Mouse (Mus musculus): ENCODE measurements around the gene Foxp1. TPM values are rescaled to one million over a fixed set of nuclear protein-coding genes. Genes with fewer than 3 reads are reported as not detected.

Gene Foxp1
- total and polyA plus RNA-seq, 3 experiments = 16.1 to 42.0 TPM; not detected in 1

DNA sequence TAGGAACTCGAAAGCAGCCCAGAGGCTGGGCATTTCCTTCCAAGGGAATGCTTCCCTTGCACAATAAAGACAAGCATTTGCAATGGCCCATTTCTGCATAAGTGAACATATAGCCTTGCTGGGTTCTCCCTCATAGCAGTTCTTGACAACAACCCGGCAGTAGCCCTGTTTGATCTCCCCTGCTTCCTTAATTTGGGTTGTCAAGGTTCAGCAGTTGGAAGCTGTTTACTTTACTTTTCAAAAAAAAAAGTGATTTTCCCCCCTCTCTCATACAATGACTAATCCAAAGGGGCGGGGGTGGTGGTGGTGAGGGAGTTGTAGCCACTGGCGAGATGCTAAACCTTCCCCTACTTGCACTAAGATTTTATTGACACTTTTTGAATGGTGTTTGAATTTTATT is 3.5 kb downstream of the Foxp1 start:
- Histone ChIP-seq H3K27me3 (ENCODE audit: control insufficient read depth in 1 of 2, insufficient read depth in 2 of 2, low read length in 2 of 2) (no peaks in the 10 kb centered on the region), H3K9me3 (replicated peaks; ENCODE audit: insufficient read depth, low read length) (no peaks in the 10 kb centered on the region), H3K27ac (ENCODE audit: control insufficient read depth, low read depth, low read length) (no peak overlapping the region), H3K4me3 (ENCODE audit: control insufficient read depth in 1 of 2, insufficient read depth in 1 of 2, low read depth in 2 of 2, low read length in 2 of 2) (no peak overlapping the region), H3K9ac (ENCODE audit: control insufficient read depth, low read depth, low read length, poor library complexity, severe bottlenecking) (no peak overlapping the region), H3K79me2 (ENCODE audit: control insufficient read depth, insufficient read depth, low read length, poor library complexity) (peaks cover 12% of the 10 kb centered on the region; the same call in 1 of the 2 replicates), H3K4me1 (ENCODE audit: control insufficient read depth in 1 of 2, insufficient read depth in 2 of 2, low read length in 2 of 2) (no peaks in the 10 kb centered on the region; a peak in 1 of 4 replicates), H3K36me3 (ENCODE audit: control insufficient read depth in 1 of 2, insufficient read depth in 2 of 2, low read length in 2 of 2) (no peaks in the 10 kb centered on the region)
- peak; percentile 14 for DNase-seq (ENCODE audit: low read depth, low spot score)
- TF ChIP-seq JUND (IDR thresholded peaks at IDR 0.05; ENCODE audit: low read depth, low read length) = no peak
- TF ChIP-seq MAX (IDR thresholded peaks at IDR 0.05; ENCODE audit: low read length) = no peak
- TF ChIP-seq MEF2A (IDR thresholded peaks at IDR 0.05; ENCODE audit: extremely low read depth, insufficient replicate concordance, low read depth, low read length, poor library complexity, severe bottlenecking) = no peak
- TF ChIP-seq MYB (IDR thresholded peaks at IDR 0.05; ENCODE audit: low read depth, low read length) = no peak
- TF ChIP-seq MXI1 (IDR thresholded peaks at IDR 0.05; ENCODE audit: low read depth, low read length) = no peak
- no peak for TF ChIP-seq USF2 (IDR thresholded peaks at IDR 0.05; ENCODE audit: borderline replicate concordance in 1 of 2, insufficient read depth in 1 of 2, low read depth in 1 of 2, low read length in 2 of 2)
- no peak for TF ChIP-seq GABPA (IDR thresholded peaks at IDR 0.05; ENCODE audit: low read depth, low read length)
- TF ChIP-seq MAZ (IDR thresholded peaks at IDR 0.05; ENCODE audit: low read depth, low read length) = no peak
- TF ChIP-seq GATA1 (IDR thresholded peaks at IDR 0.05; ENCODE audit: low read depth, low read length) = no peak
- TF ChIP-seq ETS1 (IDR thresholded peaks at IDR 0.05; ENCODE audit: low read depth, low read length) = no peak
- TF ChIP-seq CTCF (IDR thresholded peaks at IDR 0.05 in 2 of 3, conservative IDR thresholded peaks at IDR 0.05 in 1 of 3; ENCODE audit: control insufficient read depth in 1 of 3, insufficient read depth in 1 of 3, low read depth in 2 of 3, low read length in 3 of 3, poor library complexity in 1 of 3, severe bottlenecking in 1 of 3) = no peak
- no peak for TF ChIP-seq EP300 (IDR thresholded peaks at IDR 0.05; ENCODE audit: low read depth in 1 of 2, low read length in 2 of 2)

DNA sequence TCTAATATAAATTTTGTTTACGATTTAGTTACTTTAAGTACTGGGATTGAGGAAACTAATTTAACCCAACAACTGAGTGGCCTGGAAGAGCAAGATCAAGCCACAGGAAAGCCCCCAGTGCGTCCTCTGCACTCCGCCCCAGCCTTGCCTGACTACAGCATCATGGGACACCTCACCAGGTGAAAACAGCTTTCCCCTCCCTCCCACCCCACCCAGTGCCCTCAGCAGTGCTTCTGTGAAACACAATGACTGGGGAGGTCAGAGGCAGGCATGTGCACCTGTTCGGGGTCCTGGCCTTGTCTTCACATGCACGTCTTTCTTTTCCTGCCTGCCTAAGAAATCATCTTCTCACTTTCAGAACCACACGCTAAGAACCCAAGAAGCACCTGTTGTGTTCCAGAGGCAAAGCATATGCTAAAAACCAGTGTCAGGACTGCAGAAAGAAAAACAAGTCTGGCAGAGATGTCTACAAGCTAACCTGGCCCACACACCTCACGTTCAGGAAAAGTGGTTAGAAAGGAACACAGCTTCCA is 6.8 kb downstream of the Foxp1 start:
- TF ChIP-seq GATA1 (IDR thresholded peaks at IDR 0.05; ENCODE audit: low read depth, low read length) = no peak
- TF ChIP-seq ZKSCAN1 (IDR thresholded peaks at IDR 0.05; ENCODE audit: low read depth, low read length) = no peak
- no peak for TF ChIP-seq MEF2A (IDR thresholded peaks at IDR 0.05; ENCODE audit: extremely low read depth, insufficient replicate concordance, low read depth, low read length, poor library complexity, severe bottlenecking)
- no peak for TF ChIP-seq MYC (IDR thresholded peaks at IDR 0.05; ENCODE audit: low read depth, low read length)
- Histone ChIP-seq H3K79me2 (ENCODE audit: control insufficient read depth, insufficient read depth, low read length, poor library complexity) (no peaks in the 10 kb centered on the region), H3K36me3 (ENCODE audit: control insufficient read depth in 1 of 2, insufficient read depth in 2 of 2, low read length in 2 of 2) (no peaks in the 10 kb centered on the region; a peak in 1 of 4 replicates)

More for the DNA sequence above, 6.8 kb downstream of the Foxp1 start:
- Histone ChIP-seq H3K9ac (ENCODE audit: control insufficient read depth, low read depth, low read length, poor library complexity, severe bottlenecking) (no peak overlapping the region), H3K27ac (ENCODE audit: control insufficient read depth, low read depth, low read length) (no peak overlapping the region), H3K9me3 (replicated peaks; ENCODE audit: insufficient read depth, low read length) (no peaks in the 10 kb centered on the region), H3K4me1 (ENCODE audit: control insufficient read depth in 1 of 2, insufficient read depth in 2 of 2, low read length in 2 of 2) (no peaks in the 10 kb centered on the region), H3K4me3 (ENCODE audit: control insufficient read depth in 1 of 2, insufficient read depth in 1 of 2, low read depth in 2 of 2, low read length in 2 of 2) (no peak overlapping the region), H3K27me3 (ENCODE audit: control insufficient read depth in 1 of 2, insufficient read depth in 2 of 2, low read length in 2 of 2) (no peaks in the 10 kb centered on the region)
- no peak for DNase-seq (ENCODE audit: low read depth, low spot score)

Data from MEL (cell line).